Mouse (Mus musculus) c-Kit-positive CD71-negative TER-119-negative erythroid progenitor cells, embryonic 14.5 days (primary cell): ENCODE data around the gene Rftn1.

Source experiments
- DNase-seq: peaks from one replicate; pipeline ENCODE4 v3.0.0-alpha.2; 2013; ENCODE audit warnings: low read depth

Gene Rftn1

DNA sequence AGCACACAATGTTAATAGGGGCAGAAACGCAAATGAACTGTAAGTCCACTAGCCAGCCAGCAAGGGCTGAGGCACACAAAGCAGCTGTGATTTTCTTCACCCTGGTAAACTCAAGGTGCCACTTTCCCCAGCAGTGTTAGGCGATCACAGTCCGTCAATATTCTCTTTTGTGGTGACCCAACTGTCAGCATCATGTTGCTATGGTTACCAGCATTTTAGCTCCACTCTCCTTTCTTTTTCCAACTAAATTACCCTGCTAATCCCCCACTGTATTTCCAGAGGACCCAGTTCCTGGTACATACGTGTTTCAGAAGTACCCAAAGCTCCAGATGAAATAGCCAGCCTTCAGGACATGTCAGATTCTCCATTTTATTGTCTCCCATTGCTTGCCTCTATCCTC is 169.1 kb downstream of the Rftn1 start:
- no peak for DNase-seq

DNA sequence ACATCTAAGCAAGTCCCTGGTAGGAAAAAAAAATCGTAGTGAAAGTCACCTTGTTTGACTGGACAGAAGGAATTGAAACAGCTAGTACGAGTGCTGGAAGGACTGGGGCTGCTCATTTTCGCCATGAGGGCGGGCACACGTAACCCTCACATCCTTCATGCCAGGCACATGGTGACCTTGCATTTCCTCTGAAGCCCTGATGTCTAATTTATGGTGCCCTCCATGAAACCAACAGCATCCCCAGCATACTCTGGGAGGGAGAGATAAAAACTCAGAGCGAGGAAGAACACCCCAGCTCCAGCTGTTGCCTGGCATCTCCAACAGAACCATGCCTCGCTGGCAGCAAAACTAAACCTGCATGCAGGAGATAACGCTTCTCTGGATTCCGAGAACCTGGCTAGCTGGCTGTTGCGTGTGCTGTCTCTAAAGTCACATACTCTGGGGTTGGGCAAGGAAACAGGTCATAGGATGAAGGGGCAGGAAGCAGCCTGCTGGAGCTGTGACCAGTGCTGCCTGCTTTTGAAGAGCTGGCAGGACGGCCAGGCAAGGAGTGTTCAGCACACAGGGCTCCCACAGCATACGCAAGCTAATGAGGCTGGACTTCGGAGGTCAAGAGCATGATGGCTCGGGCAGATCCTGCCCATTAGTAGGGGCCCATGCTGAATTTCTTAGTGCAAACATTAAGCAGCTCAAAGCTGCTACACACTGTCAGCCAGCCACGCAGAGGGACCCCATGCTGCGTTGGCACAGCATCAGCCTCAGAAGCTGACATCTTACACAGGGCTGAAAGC is 170.1 kb downstream of the Rftn1 start:
- peak; percentile 38 for DNase-seq

DNA sequence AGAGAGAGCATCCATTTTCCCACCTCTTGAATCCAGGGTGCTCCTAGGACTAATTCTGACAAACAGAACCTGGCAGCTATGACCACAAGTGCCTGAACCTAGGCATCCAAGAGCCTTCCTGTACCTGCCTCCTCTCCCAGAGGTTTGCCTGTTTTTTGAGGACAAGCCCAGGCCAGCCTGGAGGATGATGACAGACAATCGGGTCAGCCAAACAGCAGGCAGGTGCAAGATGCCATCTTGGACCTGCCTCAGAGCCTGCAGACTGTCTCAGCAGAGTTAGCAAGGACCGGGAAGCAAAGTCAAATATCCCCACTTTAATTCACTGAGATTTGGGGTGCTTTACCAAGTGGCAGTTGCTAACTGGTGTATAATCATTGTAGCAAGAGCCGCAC is 170.7 kb downstream of the Rftn1 start:
- DNase-seq = no peak

DNA sequence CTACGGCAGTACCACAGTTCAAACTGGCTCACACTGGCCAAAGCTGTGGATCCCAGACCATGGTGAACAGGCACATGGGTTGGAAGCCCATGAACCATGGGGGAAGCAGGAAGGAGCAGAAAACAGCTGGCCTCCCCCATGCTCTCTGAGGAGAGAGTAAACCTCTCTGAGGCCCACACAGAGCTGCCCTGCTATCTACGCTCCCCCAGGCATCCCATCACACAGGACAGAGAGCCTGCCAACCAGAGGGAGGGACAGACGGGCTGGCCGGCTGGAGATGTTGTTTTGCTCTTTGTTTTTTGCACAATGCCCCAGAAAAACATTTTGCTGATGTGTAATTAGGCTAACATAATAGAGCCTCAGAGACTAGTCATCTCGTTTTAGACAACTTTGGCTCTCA is 171.4 kb downstream of the Rftn1 start:
- no peak for DNase-seq

DNA sequence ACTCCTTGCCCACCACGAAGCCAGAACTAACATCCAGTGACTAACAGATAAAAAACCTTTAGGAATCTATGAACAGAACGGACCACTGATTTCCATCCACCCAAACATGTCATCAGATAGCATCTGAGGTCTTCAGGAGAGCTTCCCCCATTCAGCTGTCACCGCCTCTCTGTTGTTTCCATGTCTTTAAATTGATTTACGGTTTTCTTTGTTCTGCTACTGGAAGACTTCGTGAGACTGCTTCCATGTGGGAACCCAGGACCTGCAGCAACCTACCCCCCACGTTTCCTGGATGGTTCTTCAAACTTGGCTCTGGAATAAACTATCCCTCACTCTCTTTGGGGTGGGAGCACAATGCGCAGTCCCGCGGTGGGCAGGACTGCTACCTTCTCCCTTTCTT is 175.8 kb downstream of the Rftn1 start:
- DNase-seq = no peak

DNA sequence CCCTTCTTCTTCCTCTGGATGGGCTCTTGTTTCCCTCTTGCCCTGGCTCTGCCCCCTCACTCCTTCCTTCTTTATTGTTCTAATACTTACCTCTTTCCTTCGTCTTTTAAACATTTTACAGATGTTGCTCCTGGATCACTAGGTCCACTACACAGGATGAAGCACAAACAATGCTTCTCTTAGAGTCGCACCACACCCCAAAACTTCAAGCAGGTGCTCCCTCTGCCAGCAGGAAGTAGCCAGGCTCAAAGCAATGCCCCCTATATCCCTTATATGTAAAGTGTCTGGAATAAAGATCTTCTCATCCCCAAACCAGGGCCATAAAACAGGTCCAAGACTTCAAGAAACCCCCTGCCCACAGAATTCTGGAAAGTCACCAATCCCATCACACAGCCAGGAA is 176.6 kb downstream of the Rftn1 start:
- DNase-seq = no peak

DNA sequence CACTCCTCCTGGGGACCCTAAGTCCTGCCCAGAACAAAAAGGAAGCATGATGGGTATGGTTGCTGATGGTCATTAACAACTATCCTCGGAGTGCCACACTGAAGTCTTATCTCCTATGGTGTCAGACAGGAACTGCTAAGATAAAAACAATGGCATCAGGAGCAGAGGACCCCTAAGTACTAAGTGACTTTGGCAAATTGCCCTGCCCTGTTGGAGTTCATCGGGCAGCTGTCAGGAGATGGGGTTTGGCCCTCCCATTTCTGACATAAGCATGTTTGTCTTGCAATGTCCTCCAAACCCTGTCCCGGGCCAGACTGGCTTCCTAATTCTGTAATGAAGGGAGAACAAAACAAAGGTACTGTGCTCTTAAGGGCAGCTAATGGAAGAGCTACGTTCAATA is 180.4 kb downstream of the Rftn1 start:
- no peak for DNase-seq

DNA sequence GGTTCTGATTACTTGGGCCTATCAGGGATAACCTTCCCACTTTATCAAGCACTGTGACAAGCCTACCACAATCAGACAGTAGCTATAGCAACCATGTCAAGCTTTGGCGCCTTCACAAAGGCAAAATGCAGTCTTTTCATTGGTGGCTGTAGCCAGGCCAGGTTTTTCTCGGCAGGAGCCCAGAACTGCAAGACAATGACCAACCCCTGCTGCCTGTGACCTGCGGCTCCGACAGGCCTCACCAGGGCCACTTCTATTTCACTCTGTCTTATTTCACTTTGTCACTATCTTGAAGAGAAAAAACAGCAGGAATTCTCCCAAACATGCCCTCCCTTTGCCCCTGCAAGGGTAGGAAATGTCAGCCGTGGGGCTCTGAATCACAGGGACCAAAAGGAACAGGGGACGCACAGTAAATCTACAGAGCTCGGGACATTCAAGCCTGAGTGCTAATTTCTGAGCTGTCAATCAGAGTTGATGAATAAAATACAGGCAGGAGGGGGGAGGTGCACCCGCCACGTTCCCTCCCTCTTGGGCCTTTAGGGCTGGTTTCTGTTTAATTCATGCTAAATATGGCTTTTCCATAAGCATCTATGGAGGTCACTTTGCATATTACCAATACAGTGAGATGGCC is 183.6 kb downstream of the Rftn1 start:
- no peak for DNase-seq

DNA sequence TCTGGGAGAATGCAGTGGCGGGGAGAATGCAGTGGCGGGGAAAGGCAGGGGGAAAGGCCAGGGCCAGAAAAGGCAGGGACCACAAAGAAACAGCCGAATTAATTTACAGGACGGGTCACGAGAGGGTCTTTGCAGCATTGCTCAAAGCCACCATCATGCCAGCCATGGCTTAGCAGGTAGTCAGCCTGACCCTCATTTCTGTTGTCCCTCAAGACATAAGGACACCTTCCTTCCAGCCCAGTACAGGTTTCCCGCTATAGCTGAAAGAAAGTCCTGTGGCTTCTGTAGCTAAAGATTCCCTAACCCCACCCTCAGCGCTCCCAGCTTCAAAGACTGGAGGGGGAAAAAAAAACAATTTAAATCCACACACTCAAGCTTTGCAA is 184.1 kb downstream of the Rftn1 start:
- no peak for DNase-seq

DNA sequence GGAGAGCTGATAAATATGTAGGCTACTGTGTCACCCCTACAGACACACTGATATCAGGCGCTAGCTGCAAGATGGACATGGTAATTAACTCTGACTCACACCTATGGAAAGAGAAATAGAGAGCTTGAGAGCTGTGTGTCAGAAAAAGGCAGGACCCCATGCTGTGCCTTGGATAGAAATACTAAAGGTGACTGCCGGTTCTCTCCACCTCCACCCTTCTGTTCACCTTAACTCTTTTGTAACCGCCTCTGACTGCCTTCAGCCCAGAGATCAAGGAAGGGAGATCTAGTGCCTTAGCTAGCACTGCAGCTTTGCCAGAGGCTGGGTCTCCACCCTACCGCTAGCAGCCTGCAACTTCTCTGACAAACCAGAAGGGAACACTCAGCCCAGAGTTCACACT is 187.3 kb downstream of the Rftn1 start:
- no peak for DNase-seq

DNA sequence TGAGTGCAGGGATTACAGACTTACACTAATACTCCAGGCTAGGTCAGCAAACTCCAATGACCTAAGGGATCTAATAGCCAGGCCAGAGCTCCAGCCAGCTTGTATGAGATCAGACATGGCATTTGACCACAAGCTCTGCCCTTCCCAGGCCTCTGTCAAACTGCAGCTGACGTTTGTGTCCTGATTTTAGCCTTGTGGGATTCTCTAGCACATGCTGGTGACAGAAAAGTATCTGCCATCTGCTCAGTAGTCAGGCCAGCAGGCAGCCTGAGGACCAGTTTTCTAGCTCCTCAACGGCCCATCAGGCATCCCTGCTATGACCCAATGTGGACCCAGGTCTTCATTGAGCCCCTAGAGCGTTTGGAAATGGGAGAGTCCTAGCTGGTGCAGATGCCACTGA is 188.3 kb downstream of the Rftn1 start:
- no peak for DNase-seq

DNA sequence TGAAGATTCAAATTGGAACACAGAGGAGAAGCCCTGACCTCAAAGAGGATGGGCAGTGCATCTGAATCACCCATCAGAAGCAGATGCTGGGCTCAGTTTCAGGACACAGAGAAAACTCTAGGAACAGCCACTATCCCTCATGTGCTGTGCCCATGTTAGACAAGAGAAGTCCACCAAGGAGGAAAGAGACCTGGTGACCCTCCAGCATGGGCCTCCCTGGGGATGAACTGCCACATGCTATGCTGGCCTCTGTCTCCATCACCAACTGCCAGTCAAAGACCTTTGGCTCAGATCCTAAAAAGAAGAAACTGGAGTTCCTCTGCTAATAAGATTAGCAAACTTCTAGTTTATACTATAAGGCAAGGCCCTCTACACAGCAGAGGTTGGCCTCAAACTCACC is 188.7 kb downstream of the Rftn1 start:
- no peak for DNase-seq

DNA sequence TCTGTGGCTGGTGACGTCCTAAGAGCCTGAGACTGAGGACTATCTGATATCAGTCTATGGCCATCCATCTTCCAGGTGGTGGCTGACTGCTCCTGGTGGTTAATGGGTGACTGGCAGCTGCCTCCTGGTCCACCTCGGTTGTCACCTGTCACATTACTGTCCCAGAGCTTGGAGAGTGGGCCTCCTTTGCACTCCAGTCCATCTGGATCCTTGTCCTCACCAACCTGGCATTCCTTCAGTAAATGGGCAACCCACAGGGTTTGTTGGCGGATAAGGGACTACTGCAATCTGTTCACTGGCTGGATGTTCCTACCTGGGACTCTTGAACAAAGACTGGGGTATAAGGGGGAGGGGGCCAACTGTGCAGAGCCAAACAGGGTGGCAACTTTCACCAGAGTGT is 189.9 kb downstream of the Rftn1 start:
- DNase-seq = no peak

DNA sequence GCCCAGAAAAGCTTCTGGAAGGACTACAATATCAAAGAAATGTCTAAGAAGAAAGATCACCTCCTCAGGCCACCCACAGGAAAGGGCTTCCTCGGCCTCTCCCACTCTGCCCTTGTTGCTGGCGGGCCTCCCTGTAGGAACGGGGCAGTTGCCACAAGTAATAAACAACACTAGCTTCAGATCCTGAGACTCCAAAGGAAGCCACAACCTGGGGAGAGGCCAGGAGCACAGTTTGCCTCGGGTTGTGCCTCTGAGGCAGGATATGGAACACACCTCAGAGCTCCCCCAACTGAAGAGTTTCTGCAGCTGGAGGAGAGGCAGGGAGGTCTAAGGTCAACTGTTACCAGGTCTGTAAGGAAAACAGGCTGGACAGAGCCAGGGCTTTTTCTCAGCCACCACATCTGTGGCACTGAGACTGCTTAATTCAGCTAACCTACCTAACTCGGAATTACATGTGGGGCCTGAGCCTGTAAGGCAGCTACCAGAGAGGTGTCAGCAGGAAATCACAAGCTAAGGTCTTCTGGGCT is 193.8 kb downstream of the Rftn1 start:
- no peak for DNase-seq

DNA sequence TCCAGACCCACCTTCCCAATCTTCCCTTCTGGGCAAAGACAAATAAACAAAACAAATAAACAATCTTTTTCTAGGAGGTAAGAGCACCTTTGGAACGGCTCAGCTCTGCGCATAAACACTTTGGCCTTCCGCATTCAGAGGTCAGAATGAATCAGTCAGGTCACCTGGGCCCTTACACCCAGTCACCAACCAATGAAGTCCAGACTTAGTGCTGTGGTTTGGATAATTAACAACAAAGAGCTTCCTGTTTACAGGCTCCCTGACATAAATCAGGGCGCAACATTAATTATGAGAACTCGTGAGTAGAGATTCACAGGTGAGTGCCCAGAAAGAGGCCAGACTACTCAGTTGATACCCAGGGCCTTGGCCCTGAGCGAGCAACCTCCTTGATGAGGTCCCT is 194.4 kb downstream of the Rftn1 start:
- DNase-seq = no peak

DNA sequence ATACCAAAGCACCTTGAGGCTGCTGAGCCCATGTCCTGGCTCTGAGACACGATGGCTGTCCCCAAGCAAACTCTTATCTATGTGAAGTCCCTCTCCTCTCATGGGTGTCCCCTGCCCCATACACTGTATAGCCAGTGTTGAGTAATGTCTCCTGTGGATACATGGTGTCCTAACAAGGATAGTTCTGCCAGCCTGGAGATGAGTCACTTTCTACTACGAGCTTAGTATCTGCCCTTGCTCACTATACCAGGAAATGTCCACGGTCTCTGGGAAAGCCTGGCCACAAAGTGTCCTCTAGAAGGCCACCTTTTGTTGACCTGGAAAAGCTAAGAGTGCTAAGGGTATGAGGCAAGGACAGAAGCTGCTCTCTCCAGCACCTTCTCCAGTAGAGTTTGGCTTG is 195.2 kb downstream of the Rftn1 start:
- no peak for DNase-seq

DNA sequence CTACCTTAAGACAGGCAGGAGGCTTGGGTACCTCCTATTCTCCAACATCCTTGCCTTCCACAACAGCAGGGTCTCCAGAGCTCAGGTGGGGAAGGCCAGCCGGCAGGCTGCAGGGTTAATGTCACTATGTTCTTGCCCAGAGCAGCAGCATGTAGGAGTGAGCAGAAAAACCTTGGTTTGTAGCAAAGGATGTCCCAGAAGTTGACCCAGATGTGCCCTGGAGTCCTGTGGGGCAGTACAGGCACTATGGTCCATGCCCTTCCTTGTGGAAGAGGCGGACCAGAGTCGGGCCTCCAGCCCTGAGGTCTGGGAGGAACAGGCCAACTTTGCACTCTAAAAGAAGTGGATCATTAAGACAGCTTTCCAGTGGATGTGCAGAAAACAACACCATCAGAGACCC is 196.8 kb downstream of the Rftn1 start:
- DNase-seq = no peak

DNA sequence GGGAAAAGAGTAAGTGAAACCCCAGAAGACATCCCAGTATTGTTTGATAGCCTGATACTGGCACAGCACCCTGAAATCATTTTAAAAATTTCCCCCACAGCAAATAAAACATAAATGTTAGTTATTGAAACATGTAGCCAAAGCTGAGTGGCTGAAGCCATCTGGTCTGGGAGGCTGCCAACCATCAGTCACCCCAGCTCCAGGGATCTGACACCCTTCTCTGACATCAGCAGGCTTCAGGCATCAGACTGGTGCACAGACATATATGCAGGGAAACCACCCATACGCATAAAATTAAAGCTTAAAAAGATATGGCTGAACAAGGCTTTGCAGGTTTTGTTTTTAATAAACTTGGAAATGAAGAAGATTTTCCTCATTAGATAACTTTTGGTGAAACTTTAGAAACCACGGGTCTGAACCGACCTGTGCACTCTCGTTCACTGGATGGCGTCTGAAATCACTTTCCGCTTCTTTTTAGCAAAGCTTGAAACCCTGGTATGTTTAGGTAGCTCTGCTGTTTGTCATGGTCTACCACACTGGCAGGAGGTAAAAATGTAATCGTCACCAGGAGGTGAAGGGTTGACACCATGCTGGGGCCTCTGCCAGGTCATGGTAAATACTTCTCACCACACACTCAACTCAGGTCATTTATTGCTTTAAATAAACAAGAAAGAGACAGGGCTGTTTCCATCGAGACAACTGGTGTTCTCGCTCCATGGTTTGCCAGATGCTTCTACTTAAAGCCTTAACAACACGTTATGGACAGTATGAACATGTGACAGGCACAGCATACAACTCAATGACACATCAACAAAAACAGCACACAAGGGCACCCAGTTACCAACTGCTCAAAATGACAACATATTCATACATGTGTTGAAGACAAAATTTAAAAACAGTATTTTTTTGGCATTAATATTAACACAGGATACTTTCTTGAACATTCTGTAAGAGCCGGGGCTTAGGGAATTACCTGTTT is 197.6 kb downstream of the Rftn1 start:
- DNase-seq = no peak

DNA sequence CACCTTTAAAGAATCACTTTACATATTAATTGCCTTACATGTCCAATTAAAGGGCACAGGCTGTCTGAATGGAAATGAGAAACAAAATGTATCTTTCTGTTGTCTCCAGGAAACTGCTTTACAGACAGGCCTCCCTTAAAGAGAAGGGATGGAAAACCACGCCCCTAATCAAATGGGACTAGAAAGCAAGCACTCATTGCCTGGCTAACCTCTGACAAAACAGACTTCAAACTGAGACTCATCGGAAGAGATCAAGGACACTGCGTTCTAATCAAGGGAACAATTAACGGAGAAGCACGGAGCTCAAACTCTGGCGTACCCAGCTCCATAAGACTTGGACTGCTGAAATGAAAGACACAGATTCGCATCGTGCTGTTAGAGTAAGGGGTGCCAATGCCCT is 200.9 kb downstream of the Rftn1 start:
- no peak for DNase-seq

DNA sequence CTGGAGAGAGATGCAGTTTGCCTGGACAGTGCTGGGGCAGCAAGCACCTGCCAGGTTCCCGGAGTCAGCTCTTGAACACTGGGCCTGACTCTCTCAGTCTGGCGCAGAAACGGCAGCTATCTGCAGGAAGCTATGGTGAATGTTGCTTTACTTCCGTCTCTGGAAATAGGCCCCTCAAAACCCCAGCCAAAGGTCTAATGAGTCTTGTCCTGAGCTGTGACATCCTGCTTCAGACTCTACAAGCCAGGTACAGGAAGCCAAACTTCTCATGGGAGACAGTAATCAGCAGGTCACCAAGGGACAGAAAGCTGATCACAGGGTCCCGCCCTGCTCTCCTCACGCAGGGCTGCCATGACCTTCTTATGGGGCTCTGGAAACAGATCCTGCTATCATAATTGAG is 203.4 kb downstream of the Rftn1 start:
- no peak for DNase-seq

DNA sequence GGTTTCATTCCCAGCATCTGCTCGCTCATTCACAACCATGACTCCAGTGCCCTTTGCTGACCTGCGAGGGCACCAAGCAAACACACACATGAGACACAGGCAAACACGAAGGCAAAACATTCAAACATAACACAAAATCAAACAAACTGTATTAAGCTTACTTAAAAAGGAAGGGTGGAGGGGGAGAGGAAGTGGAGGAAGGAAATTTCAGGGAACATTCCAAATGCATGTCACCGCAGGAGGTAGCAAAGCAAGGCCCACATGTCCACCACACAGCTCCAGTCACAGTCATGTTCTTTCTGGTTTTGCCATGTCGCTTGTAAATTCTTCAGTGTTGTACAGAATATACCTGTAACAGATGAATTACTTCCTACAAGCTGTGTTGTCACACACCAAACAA is 207.0 kb downstream of the Rftn1 start:
- no peak for DNase-seq

DNA sequence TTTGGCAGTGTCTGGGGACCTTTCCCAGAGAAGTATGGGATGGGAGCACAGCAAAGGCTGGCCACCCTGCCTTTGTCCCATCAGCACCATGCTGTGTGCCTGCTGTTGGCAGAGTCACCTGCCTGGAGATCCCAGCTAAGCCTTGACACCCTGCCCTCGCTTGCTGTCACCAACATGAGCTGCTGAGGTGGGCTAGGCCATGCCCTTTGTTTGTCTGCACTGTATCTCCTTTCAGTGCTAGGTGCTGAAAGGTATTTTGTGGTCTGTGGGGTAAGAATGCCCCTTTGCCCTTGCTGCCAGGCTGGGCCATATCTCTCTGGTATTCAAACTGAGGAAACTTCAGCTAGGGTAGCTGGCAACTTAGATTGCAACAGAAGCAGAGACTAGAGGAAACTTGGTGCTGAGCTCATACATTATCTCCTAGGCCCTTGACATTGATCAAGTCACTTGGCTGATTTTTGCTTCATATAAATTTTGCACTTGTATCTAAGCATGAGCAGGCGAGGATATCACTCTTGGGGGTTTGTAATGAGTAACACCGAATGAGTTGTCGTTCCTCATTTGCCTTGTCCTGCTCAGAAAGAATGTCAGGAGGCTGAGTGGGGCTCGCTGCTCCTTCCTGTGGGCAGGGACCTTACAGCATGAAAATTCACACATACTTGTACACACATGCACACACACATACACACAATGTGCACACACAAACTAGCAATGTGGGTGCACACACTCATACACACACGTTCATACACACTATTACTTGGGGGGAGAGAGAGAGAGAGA is 207.7 kb downstream of the Rftn1 start:
- DNase-seq = no peak
